Mouse (Mus musculus) thymus, adult 2 months (tissue): Measurements from ENCODE around the gene Slc16a5.

ENCODE experiments used
- CTCF ChIP-seq: fragments of 200-500 bp; IDR thresholded peaks from 2 replicates; pipeline ENCODE4 v1.5.1; 2012; ENCODE audit warnings: mild to moderate bottlenecking, control low read depth, low read length, moderate library complexity, borderline replicate concordance; ENCODE audit not compliant: control insufficient read depth, poor library complexity, insufficient read depth; ENCODE audit errors: extremely low read depth
- POLR2A ChIP-seq: fragments of 200-500 bp; IDR thresholded peaks from 2 replicates; pipeline ENCODE4 v1.6.1; 2012; ENCODE audit warnings: mild to moderate bottlenecking, low read length, control low read depth, moderate library complexity; ENCODE audit not compliant: control insufficient read depth, poor library complexity, insufficient read depth; ENCODE audit errors: extremely low read depth

DNA sequence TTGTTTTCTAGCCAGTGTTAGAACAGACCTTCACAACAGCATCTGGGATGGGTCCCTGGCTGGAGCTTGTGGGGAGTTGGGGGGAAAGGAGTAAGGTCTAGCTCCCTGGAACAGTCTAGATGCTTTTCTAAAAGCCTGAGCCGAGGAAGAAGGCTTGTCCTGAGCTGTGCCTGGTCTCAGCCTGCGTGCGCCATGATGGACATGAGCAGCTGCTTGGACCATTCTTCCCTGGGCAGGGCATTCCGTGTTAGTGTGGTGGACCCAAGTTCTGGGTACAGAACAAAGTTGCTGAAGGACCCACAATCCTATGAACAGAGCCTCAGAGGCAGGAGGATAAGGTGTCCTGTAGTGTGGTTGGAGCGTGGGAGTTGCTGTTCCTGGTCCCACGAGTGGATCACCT is 31.7 kb upstream of the Slc16a5 start:
- TF ChIP-seq CTCF (no peak), POLR2A (no peak)
